Mouse (Mus musculus) liver, embryonic 13.5 days (tissue): ENCODE results near the gene Aox3. TPM values are rescaled to one million over a fixed set of nuclear protein-coding genes. Genes with fewer than 3 reads are reported as not detected.

Experiments used
- ATAC-seq: fragments of 200-750 bp; cut with Nextera tagmentation; 2 replicates; pipeline ENCODE4 v1.8.0; 2017; ENCODE audit warnings: low read depth, mild to moderate bottlenecking, moderate number of reproducible peaks, moderate library complexity
- DNase-seq: peaks from one replicate; pipeline ENCODE4 v3.0.0; 2022
- H3K27ac ChIP-seq: fragments of 300-500 bp; sonication (generic); 2 replicates; pipeline ENCODE4 v1.5.1; 2015; ENCODE audit warnings: moderate library complexity, mild to moderate bottlenecking, inconsistent platforms
- H3K27me3 ChIP-seq: fragments of 300-500 bp; sonication (generic); 2 replicates; pipeline ENCODE4 v1.6.1; 2015; ENCODE audit warnings: mild to moderate bottlenecking, inconsistent platforms
- H3K36me3 ChIP-seq: fragments of 300-500 bp; sonication (generic); 2 replicates; pipeline ENCODE4 v1.6.1; 2015; ENCODE audit warnings: mild to moderate bottlenecking, inconsistent platforms
- H3K4me1 ChIP-seq: fragments of 300-500 bp; sonication (generic); replicated peaks from 2 replicates; pipeline ENCODE4 v1.6.1; 2015; ENCODE audit warnings: inconsistent platforms
- H3K4me2 ChIP-seq: fragments of 300-500 bp; sonication (generic); 2 replicates; pipeline ENCODE4 v1.6.1; 2015; ENCODE audit warnings: inconsistent platforms, mild to moderate bottlenecking, moderate library complexity
- H3K4me3 ChIP-seq: fragments of 300-500 bp; sonication (generic); replicated peaks from 2 replicates; pipeline ENCODE4 v1.5.1; 2015; ENCODE audit warnings: mild to moderate bottlenecking, inconsistent platforms
- H3K9ac ChIP-seq: fragments of 300-500 bp; sonication (generic); 2 replicates; pipeline ENCODE4 v1.6.1; 2015; ENCODE audit warnings: mild to moderate bottlenecking, inconsistent platforms
- H3K9me3 ChIP-seq: fragments of 300-500 bp; sonication (generic); replicated peaks from 2 replicates; pipeline ENCODE4 v1.6.1; 2016; ENCODE audit warnings: inconsistent platforms
- WGBS: fragments of 180-500 bp; shearing (Covaris S2); methylation state at CpG from one replicate; pipeline ENCODE4 v1.1.7; 2015; ENCODE audit not compliant: insufficient replicate concordance; 5-methylcytosine and 5-hydroxymethylcytosine counted together
- polyA plus RNA-seq: library from polyadenylated mRNA; unstranded; fragments of >200 nt; fragmentation: Nextera tagmentation; extraction: Ambion mirVana; gene quantifications from 2 replicates; pipeline ENCODE4 v1.2.1, GENCODE M21; 2015

Aox3 gene
- polyA plus RNA-seq, 1 experiment from 2014 or later, result 0.16 TPM

- WGBS, result 67% methylated on average over 5 of the region's 5 CpGs
- Histone ChIP-seq H3K27ac (no peak overlapping the region), H3K36me3 (no peaks in the 10 kb centered on the region), H3K9me3 (no peaks in the 10 kb centered on the region), H3K9ac (no peak overlapping the region), H3K4me3 (no peak overlapping the region), H3K4me2 (no peak overlapping the region), H3K4me1 (0 out of 2 replicates have a peak, but pooled peaks cover 6% of the 10 kb centered on the region), H3K27me3 (no peaks in the 10 kb centered on the region)
- DNase-seq, result no peak
- ATAC-seq, result no peak
Measured at GRCm38 (mm10) chr1:58238440-58238839, 125.5 kb downstream of the Aox3 start.

GRCm38 (mm10) chr1:58238961-58239360, 126.0 kb downstream of the Aox3 start:
- ATAC-seq (no peak), DNase-seq (no peak)
- H3K27me3 ChIP-seq, result no peaks in the 10 kb centered on the region
- no peak overlapping the region for H3K4me2 ChIP-seq
- H3K9me3 ChIP-seq, result no peaks in the 10 kb centered on the region
- no peak overlapping the region for H3K9ac ChIP-seq
- WGBS, result 69% methylated on average over 9 of the region's 9 CpGs
- no peak overlapping the region for H3K27ac ChIP-seq
- no peaks in the 10 kb centered on the region for H3K36me3 ChIP-seq
- 0 out of 2 replicates have a peak, but pooled peaks cover 6% of the 10 kb centered on the region for H3K4me1 ChIP-seq
- no peak overlapping the region for H3K4me3 ChIP-seq

- Histone ChIP-seq H3K27me3 (no peaks in the 10 kb centered on the region), H3K4me3 (no peak overlapping the region), H3K36me3 (no peaks in the 10 kb centered on the region), H3K9me3 (no peaks in the 10 kb centered on the region), H3K4me1 (0 out of 2 replicates have a peak, but pooled peaks cover 6% of the 10 kb centered on the region), H3K27ac (no peak overlapping the region), H3K9ac (no peak overlapping the region), H3K4me2 (no peak overlapping the region)
- no peak for DNase-seq
- ATAC-seq, result no peak
- WGBS, result 53% methylated on average over 6 of the region's 6 CpGs
Measured at GRCm38 (mm10) chr1:58240347-58240746, 127.4 kb downstream of the Aox3 start.

GRCm38 (mm10) chr1:58244487-58244886, 131.6 kb downstream of the Aox3 start:
- Histone ChIP-seq H3K27ac (no peak overlapping the region), H3K9me3 (no peaks in the 10 kb centered on the region), H3K4me1 (no peaks in the 10 kb centered on the region), H3K27me3 (no peaks in the 10 kb centered on the region), H3K4me2 (no peak overlapping the region), H3K4me3 (no peak overlapping the region), H3K9ac (no peak overlapping the region), H3K36me3 (no peaks in the 10 kb centered on the region)
- ATAC-seq (no peak), DNase-seq (no peak)
- WGBS, result 42% methylated on average over 3 of the region's 3 CpGs

GRCm38 (mm10) chr1:58248518-58248917, 135.6 kb downstream of the Aox3 start:
- Histone ChIP-seq H3K9me3 (no peaks in the 10 kb centered on the region), H3K36me3 (no peaks in the 10 kb centered on the region), H3K4me1 (no peaks in the 10 kb centered on the region), H3K4me3 (no peak overlapping the region), H3K27me3 (no peaks in the 10 kb centered on the region), H3K4me2 (no peak overlapping the region), H3K27ac (no peak overlapping the region), H3K9ac (no peak overlapping the region)
- ATAC-seq (no peak), DNase-seq (no peak)
- 42% methylated on average over 1 of the region's 1 CpGs for WGBS

Other genes with a start within 250 kb of the Aox3 start
- gene Sgo2a, start 117.2 kb upstream of the Aox3 start, polyA plus RNA-seq, result 11.3 and 12.9 TPM in 2 replicates
- gene Kctd18, start 94.2 kb upstream of the Aox3 start, polyA plus RNA-seq, result 2.8 and 3.6 TPM in 2 replicates
- gene Aox1, start 83.2 kb upstream of the Aox3 start, polyA plus RNA-seq, result 0.10 and 0.15 TPM in 2 replicates
- gene Aox4, start 97.3 kb downstream of the Aox3 start, polyA plus RNA-seq, result 0.27 and 0.31 TPM in 2 replicates
- gene Aox2, start 165.2 kb downstream of the Aox3 start, polyA plus RNA-seq, result not detected in 2 replicates